Mouse (Mus musculus) ES-Bruce4 (cell line): ENCODE measurements around the gene Slc4a3.

Experiments
- EP300 ChIP-seq: IDR thresholded peaks from 2 replicates; pipeline ENCODE4 v1.6.1; 2011; ENCODE audit warnings: low read depth, low read length; ENCODE audit not compliant: insufficient read depth
- POLR2A ChIP-seq: IDR thresholded peaks from one replicate; pipeline ENCODE4 v1.8.1; 2011; ENCODE audit warnings: low read length; ENCODE audit not compliant: insufficient read depth

- TF ChIP-seq EP300 (no peak), POLR2A (no peak)
These were observed 12.5 kb downstream of the Slc4a3 start for GRCm38 (mm10) chr1:75558388-75559178.
